In the genomic region with DNA sequence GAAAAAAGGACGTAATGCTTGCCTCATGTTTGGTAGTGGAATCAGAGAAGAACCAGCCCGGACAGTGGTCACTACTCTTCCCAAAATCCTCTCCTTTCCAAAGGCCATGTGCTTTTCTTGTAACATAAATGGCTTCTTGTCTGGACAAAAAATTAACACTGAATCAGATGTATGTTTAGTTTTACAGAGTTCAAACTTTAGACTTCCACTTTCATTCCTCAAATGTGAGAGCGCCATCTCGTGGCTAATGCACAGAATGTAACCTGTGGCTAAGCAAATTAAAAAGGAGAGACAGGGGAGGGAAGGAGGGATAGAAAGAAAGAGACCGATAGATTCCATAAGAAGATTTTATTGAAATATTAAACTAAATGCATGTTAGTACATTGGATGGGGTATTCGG, we compare ENCODE assay signal across 10 mouse cellular contexts. TPM values are rescaled to one million over a fixed set of nuclear protein-coding genes. Genes with fewer than 3 reads are reported as not detected.
A peak's percentile ranks its signal among the peaks of the same experiment; 100 is the strongest.
DNase-seq lines count a peak whose midpoint lies in the region; ATAC-seq and TF ChIP-seq lines count a peak whose summit lies in the region.
"Had no signal": no experiment of that assay in that cellular context is flagged by ENCODE, and none has a peak within 500 bp of the region (broad histone marks: within the 10 kb centered on the region; RNA-seq: fewer than 3 reads in every experiment).

No protein-coding gene starts in this region.

- no peaks in the 10 kb centered on the region for H3K36me3 ChIP-seq in liver, adult 2 months (ENCODE audit: control insufficient read depth, insufficient read depth, low read length)
- no peaks in the 10 kb centered on the region for H3K36me3 ChIP-seq in liver, embryonic 12.5 days
- no peaks in the 10 kb centered on the region for H3K36me3 ChIP-seq in embryonic facial prominence, embryonic 14.5 days (ENCODE audit: control insufficient read depth, insufficient read depth, low read length)
- no peaks in the 10 kb centered on the region for H3K36me3 ChIP-seq in neural tube, embryonic 15.5 days

- H3K4me2 ChIP-seq in liver, embryonic 12.5 days = no peak overlapping the region
- H3K4me2 ChIP-seq in embryonic facial prominence, embryonic 14.5 days (ENCODE audit: low read depth, low read length) = no peak overlapping the region
- peak overlapping the region; percentile 38; the same call in 1 of the 2 replicates for H3K4me2 ChIP-seq in neural tube, embryonic 15.5 days

- TF ChIP-seq POLR2A in liver, adult 2 months (IDR thresholded peaks at IDR 0.05; ENCODE audit: extremely low read depth, insufficient read depth, low read length) = no peak
- no peak for TF ChIP-seq POLR2A in lung, adult 2 months (IDR thresholded peaks at IDR 0.05; ENCODE audit: borderline replicate concordance, extremely low read depth, low read depth, low read length)

- H3K9me3 ChIP-seq in liver, embryonic 12.5 days (replicated peaks) = no peaks in the 10 kb centered on the region
- no peaks in the 10 kb centered on the region for H3K9me3 ChIP-seq in embryonic facial prominence, embryonic 14.5 days (ENCODE audit: control insufficient read depth, low read length)
- no peaks in the 10 kb centered on the region for H3K9me3 ChIP-seq in neural tube, embryonic 15.5 days (replicated peaks)

- WGBS in liver, adult 2 months = 37% methylated on average over 6 of the region's 6 CpGs
- whole genome bisulfite sequencing in liver, embryonic 12.5 days (ENCODE audit: insufficient replicate concordance) = 34% methylated on average over 6 of the region's 6 CpGs
- 38% methylated on average over 6 of the region's 6 CpGs for WGBS in embryonic facial prominence, embryonic 14.5 days
- 29% methylated on average over 6 of the region's 6 CpGs for WGBS in lung, adult 2 months
- 47% methylated on average over 6 of the region's 6 CpGs for WGBS in neural tube, embryonic 15.5 days

- H3K4me3 ChIP-seq in liver, adult 2 months (ENCODE audit: insufficient read depth, low read depth, low read length) = no peak overlapping the region
- no peak overlapping the region for H3K4me3 ChIP-seq in liver, embryonic 12.5 days
- no peak overlapping the region for H3K4me3 ChIP-seq in embryonic facial prominence, embryonic 14.5 days (ENCODE audit: low read depth, low read length)
- no peak overlapping the region for H3K4me3 ChIP-seq in lung, adult 2 months (replicated peaks; ENCODE audit: extremely low read depth, low read depth, low read length)
- H3K4me3 ChIP-seq in neural tube, embryonic 15.5 days (replicated peaks) = no peak overlapping the region
- H3K4me3 ChIP-seq: erythroblast, embryonic 14.5 days; myocyte had no signal

- no peaks in the 10 kb centered on the region for H3K4me1 ChIP-seq in liver, adult 2 months (ENCODE audit: control insufficient read depth, insufficient read depth, low read length)
- H3K4me1 ChIP-seq in liver, embryonic 12.5 days = no peaks in the 10 kb centered on the region
- H3K4me1 ChIP-seq in embryonic facial prominence, embryonic 14.5 days (ENCODE audit: control insufficient read depth, insufficient read depth, low read length) = no peaks in the 10 kb centered on the region
- H3K4me1 ChIP-seq in lung, adult 2 months (ENCODE audit: control insufficient read depth, insufficient read depth, low read length) = no peaks in the 10 kb centered on the region
- 0 out of 2 replicates have a peak, but pooled peaks cover 4% of the 10 kb centered on the region for H3K4me1 ChIP-seq in neural tube, embryonic 15.5 days

- H3K27ac ChIP-seq in liver, adult 2 months (replicated peaks; ENCODE audit: insufficient read depth, low read depth, low read length) = no peak overlapping the region
- no peak overlapping the region for H3K27ac ChIP-seq in liver, embryonic 12.5 days
- H3K27ac ChIP-seq in embryonic facial prominence, embryonic 14.5 days (replicated peaks; ENCODE audit: low read depth, low read length) = no peak overlapping the region
- no peak overlapping the region for H3K27ac ChIP-seq in neural tube, embryonic 15.5 days (replicated peaks)

- DNase-seq in liver, adult 2 months (ENCODE audit: extremely low read depth, low read depth, low spot score) = peak; percentile 57
- DNase-seq in embryonic facial prominence, embryonic 14.5 days (ENCODE audit: low spot score) = peak; percentile 80
- DNase-seq in kidney, postnatal 14 days = peak; percentile 41
- DNase-seq in lung, adult 2 months = peak; percentile 22

- H3K79me2 ChIP-seq in liver, adult 2 months (ENCODE audit: control insufficient read depth, insufficient read depth, low read length) = no peaks in the 10 kb centered on the region

- TF ChIP-seq CTCF in liver, adult 2 months (IDR thresholded peaks at IDR 0.05; ENCODE audit: low read depth, low read length) = no peak
- peak; percentile 11; the same call in 1 of the 2 replicates for TF ChIP-seq CTCF in lung, adult 2 months (IDR thresholded peaks at IDR 0.05; ENCODE audit: insufficient read depth, low read length)

- ATAC-seq in liver, embryonic 12.5 days = no peak
- peak; percentile 61 for ATAC-seq in activated CD4-positive, CD25-positive, alpha-beta regulatory T cell, adult 4 months
- ATAC-seq in embryonic facial prominence, embryonic 14.5 days (ENCODE audit: low read depth) = no peak
- peak; percentile 37; the same call in 1 of the 2 replicates for ATAC-seq in neural tube, embryonic 15.5 days (ENCODE audit: low FRiP score)
- ATAC-seq in erythroblast, adult 5-6 weeks (replicated peaks; ENCODE audit: low FRiP score, poor library complexity, severe bottlenecking) = no peak

- no peaks in the 10 kb centered on the region for H3K27me3 ChIP-seq in liver, adult 2 months (ENCODE audit: control insufficient read depth, insufficient read depth, low read length)
- no peaks in the 10 kb centered on the region for H3K27me3 ChIP-seq in liver, embryonic 12.5 days (replicated peaks)
- H3K27me3 ChIP-seq in embryonic facial prominence, embryonic 14.5 days (replicated peaks; ENCODE audit: control insufficient read depth, insufficient read depth, low read length) = no peaks in the 10 kb centered on the region
- H3K27me3 ChIP-seq in neural tube, embryonic 15.5 days (replicated peaks) = no peaks in the 10 kb centered on the region

- H3K9ac ChIP-seq in liver, adult 2 months (ENCODE audit: low read depth, low read length) = no peak overlapping the region
- no peak overlapping the region for H3K9ac ChIP-seq in liver, embryonic 12.5 days
- H3K9ac ChIP-seq in embryonic facial prominence, embryonic 14.5 days (ENCODE audit: low read depth, low read length) = no peak overlapping the region
- no peak overlapping the region for H3K9ac ChIP-seq in neural tube, embryonic 15.5 days (replicated peaks)

RNA-seq across cellular contexts. Expression of gene 0610040J01Rik, which starts 45.4 kb away (rescaled TPM):
- total RNA-seq in liver, adult 2 months (2014; rRNA removed) = 20.9 and 23.3 TPM in 2 replicates
- 32.2 and 33.5 TPM in 2 replicates for polyA plus RNA-seq in liver, adult 2 months (2012; rRNA removed)
- polyA plus RNA-seq in liver, embryonic 12.5 days (2016; fragmentation: Nextera tagmentation; extraction: Ambion mirVana) = 13.5 and 16.2 TPM in 2 replicates
- not detected for polyA plus RNA-seq in activated CD4-positive, CD25-positive, alpha-beta regulatory T cell, adult 4 months (2017; shearing (Covaris generic))
- 3.9 and 4.4 TPM in 2 replicates for polyA plus RNA-seq in embryonic facial prominence, embryonic 14.5 days (2014; fragmentation: Nextera tagmentation; extraction: Ambion mirVana)
- 15.6 and 17.7 TPM in 2 replicates for polyA plus RNA-seq in lung, adult 2 months (2012; rRNA removed)
- polyA plus RNA-seq in neural tube, embryonic 15.5 days (2015; fragmentation: Nextera tagmentation; extraction: Ambion mirVana) = 4.0 and 6.8 TPM in 2 replicates
- 0.77 TPM in 1 of 2 replicates, not detected in the other for total RNA-seq in erythroblast, adult 5-6 weeks (2015; ENCODE audit: low replicate concordance)
- 2.4 TPM in 1 of 2 replicates, not detected in the other for total RNA-seq in erythroblast, adult 5-6 weeks (2017; ENCODE audit: low replicate concordance)
- polyA plus RNA-seq: myocyte had no signal

Comparison
In these comparisons a context has a peak if more than half of its experiments do, and no peak if none do; other contexts are left out.
1. DNase-seq: peak in every context shown above with its lines; median percentile 80 in embryonic facial prominence, embryonic 14.5 days; 57 in liver, adult 2 months; 41 in kidney, postnatal 14 days; 22 in lung, adult 2 months.
2. ATAC-seq: peak in activated CD4-positive, CD25-positive, alpha-beta regulatory T cell, adult 4 months (single experiment) and neural tube, embryonic 15.5 days (single experiment); none in liver, embryonic 12.5 days (single experiment), embryonic facial prominence, embryonic 14.5 days (single experiment) and erythroblast, adult 5-6 weeks (single experiment).